Mouse (Mus musculus) midbrain, embryonic 16.5 days (tissue): ENCODE measurements at regions not wholly inside any gene's neighbourhood (a gene's known extent, or its start where the extent isn't known, plus 50 kb on each side); places are given as distances from the start of the nearest gene placed in this dataset.

ENCODE experiments used
- ATAC-seq: fragments of 200-750 bp; cut with Nextera tagmentation; 2 replicates; pipeline ENCODE4 v1.8.0; 2017; ENCODE audit warnings: moderate TSS enrichment
- H3K27ac ChIP-seq: fragments of 300-500 bp; sonication (generic); 2 replicates; pipeline ENCODE4 v1.5.1; 2014; ENCODE audit warnings: mild to moderate bottlenecking, low read length, mixed read lengths
- H3K27me3 ChIP-seq: fragments of 300-500 bp; sonication (generic); 2 replicates; pipeline ENCODE4 v1.6.1; 2014; ENCODE audit warnings: low read depth, low read length, mixed read lengths; ENCODE audit not compliant: control insufficient read depth, insufficient read depth
- H3K36me3 ChIP-seq: fragments of 300-500 bp; sonication (generic); 2 replicates; pipeline ENCODE4 v1.6.1; 2014; ENCODE audit warnings: mild to moderate bottlenecking, low read length, moderate library complexity, mixed read lengths; ENCODE audit not compliant: control insufficient read depth, insufficient read depth
- H3K4me1 ChIP-seq: fragments of 300-500 bp; sonication (generic); 2 replicates; pipeline ENCODE4 v1.6.1; 2014; ENCODE audit warnings: mild to moderate bottlenecking, low read length, mixed read lengths; ENCODE audit not compliant: control insufficient read depth, insufficient read depth
- H3K4me2 ChIP-seq: fragments of 300-500 bp; sonication (generic); 2 replicates; pipeline ENCODE4 v1.6.1; 2014; ENCODE audit warnings: mild to moderate bottlenecking, low read length, mixed read lengths
- H3K4me3 ChIP-seq: fragments of 300-500 bp; sonication (generic); 2 replicates; pipeline ENCODE4 v1.5.1; 2014; ENCODE audit warnings: low read depth, mild to moderate bottlenecking, low read length, moderate library complexity, mixed read lengths
- H3K9ac ChIP-seq: fragments of 300-500 bp; sonication (generic); 2 replicates; pipeline ENCODE4 v1.6.1; 2014; ENCODE audit warnings: low read depth, low read length, mixed read lengths
- H3K9me3 ChIP-seq: fragments of 300-500 bp; sonication (generic); replicated peaks from 2 replicates; pipeline ENCODE4 v1.6.1; 2014; ENCODE audit warnings: mild to moderate bottlenecking, low read length, mixed read lengths; ENCODE audit not compliant: control insufficient read depth, poor library complexity, severe bottlenecking
- WGBS: fragments of 180-500 bp; shearing (Covaris S2); extraction: QIAGEN DNeasy Blood & Tissue Kit; methylation state at CpG from one replicate; pipeline ENCODE4 v1.1.7; 2014; 5-methylcytosine and 5-hydroxymethylcytosine counted together

GRCm38 (mm10) chr8:116264078-116264477, 240.7 kb upstream of the Dynlrb2 start:
- Histone ChIP-seq H3K9ac (no peak overlapping the region), H3K4me3 (no peak overlapping the region), H3K9me3 (no peaks in the 10 kb centered on the region), H3K4me1 (no peaks in the 10 kb centered on the region), H3K27me3 (no peaks in the 10 kb centered on the region), H3K36me3 (no peaks in the 10 kb centered on the region), H3K4me2 (no peak overlapping the region), H3K27ac (no peak overlapping the region)
- no peak for ATAC-seq
- WGBS: 93% methylated on average over 3 of the region's 3 CpGs

GRCm38 (mm10) chr8:116261286-116261685, 243.5 kb upstream of the Dynlrb2 start:
- H3K27ac ChIP-seq: no peak overlapping the region
- no peak for ATAC-seq
- no peak overlapping the region for H3K4me3 ChIP-seq
- no peaks in the 10 kb centered on the region for H3K4me1 ChIP-seq
- WGBS: 43% methylated on average over 2 of the region's 2 CpGs
- H3K9ac ChIP-seq: no peak overlapping the region
- H3K36me3 ChIP-seq: no peaks in the 10 kb centered on the region
- no peak overlapping the region for H3K4me2 ChIP-seq
- H3K27me3 ChIP-seq: no peaks in the 10 kb centered on the region
- no peaks in the 10 kb centered on the region for H3K9me3 ChIP-seq

- no peak overlapping the region for H3K9ac ChIP-seq
- H3K27me3 ChIP-seq: no peaks in the 10 kb centered on the region
- H3K4me1 ChIP-seq: no peaks in the 10 kb centered on the region
- no peak overlapping the region for H3K27ac ChIP-seq
- no peaks in the 10 kb centered on the region for H3K9me3 ChIP-seq
- 84% methylated on average over 5 of the region's 5 CpGs for WGBS
- H3K36me3 ChIP-seq: no peaks in the 10 kb centered on the region
- no peak overlapping the region for H3K4me2 ChIP-seq
- no peak for ATAC-seq
- H3K4me3 ChIP-seq: no peak overlapping the region
Observed at GRCm38 (mm10) chr8:116255398-116255797, 249.4 kb upstream of the Dynlrb2 start.

- no peaks in the 10 kb centered on the region for H3K9me3 ChIP-seq
- no peak overlapping the region for H3K9ac ChIP-seq
Observed at GRCm38 (mm10) chr8:116252455-116253216, 252.1 kb upstream of the Dynlrb2 start.

GRCm38 (mm10) chr8:116248398-116248797, 256.4 kb upstream of the Dynlrb2 start:
- Histone ChIP-seq H3K27me3 (no peaks in the 10 kb centered on the region), H3K36me3 (no peaks in the 10 kb centered on the region), H3K4me1 (no peaks in the 10 kb centered on the region; the same call in 1 of the 2 replicates), H3K4me3 (no peak overlapping the region), H3K9me3 (no peaks in the 10 kb centered on the region), H3K9ac (no peak overlapping the region), H3K27ac (no peak overlapping the region), H3K4me2 (no peak overlapping the region)
- no peak for ATAC-seq
- WGBS: 82% methylated on average over 1 of the region's 1 CpGs

More at GRCm38 (mm10) chr8:116252455-116253216, 252.1 kb upstream of the Dynlrb2 start:
- Histone ChIP-seq H3K27me3 (no peaks in the 10 kb centered on the region), H3K27ac (no peak overlapping the region), H3K4me2 (no peak overlapping the region), H3K36me3 (no peaks in the 10 kb centered on the region), H3K4me1 (no peaks in the 10 kb centered on the region), H3K4me3 (no peak overlapping the region)
- 71% methylated on average over 7 of the region's 7 CpGs for WGBS
- ATAC-seq: no peak

- ATAC-seq: no peak
- H3K9me3 ChIP-seq: no peaks in the 10 kb centered on the region
- no peak overlapping the region for H3K4me3 ChIP-seq
- H3K27me3 ChIP-seq: no peaks in the 10 kb centered on the region
- no peak overlapping the region for H3K9ac ChIP-seq
- H3K4me1 ChIP-seq: peaks cover 2% of the 10 kb centered on the region; the same call in 1 of the 2 replicates
- no peak overlapping the region for H3K4me2 ChIP-seq
- WGBS: 58% methylated on average over 8 of the region's 8 CpGs
- H3K27ac ChIP-seq: no peak overlapping the region
- no peaks in the 10 kb centered on the region for H3K36me3 ChIP-seq
Observed at GRCm38 (mm10) chr8:116243493-116243892, 261.3 kb upstream of the Dynlrb2 start.

- H3K9me3 ChIP-seq: no peaks in the 10 kb centered on the region
- H3K4me3 ChIP-seq: no peak overlapping the region
- H3K9ac ChIP-seq: no peak overlapping the region
- no peaks in the 10 kb centered on the region for H3K27me3 ChIP-seq
- H3K36me3 ChIP-seq: no peaks in the 10 kb centered on the region
- H3K4me1 ChIP-seq: peaks cover 2% of the 10 kb centered on the region; the same call in 1 of the 2 replicates
- no peak overlapping the region for H3K27ac ChIP-seq
- 83% methylated on average over 5 of the region's 5 CpGs for WGBS
- ATAC-seq: no peak
- H3K4me2 ChIP-seq: no peak overlapping the region
Observed at GRCm38 (mm10) chr8:116242972-116243371, 261.8 kb upstream of the Dynlrb2 start.

- H3K4me3 ChIP-seq: no peak overlapping the region
- peaks cover 2% of the 10 kb centered on the region; the same call in 1 of the 2 replicates for H3K4me1 ChIP-seq
- H3K36me3 ChIP-seq: no peaks in the 10 kb centered on the region
- no peak for ATAC-seq
- WGBS: 88% methylated on average over 5 of the region's 5 CpGs
- H3K27me3 ChIP-seq: no peaks in the 10 kb centered on the region
- H3K4me2 ChIP-seq: no peak overlapping the region
- no peak overlapping the region for H3K27ac ChIP-seq
- no peaks in the 10 kb centered on the region for H3K9me3 ChIP-seq
- H3K9ac ChIP-seq: no peak overlapping the region
Observed at GRCm38 (mm10) chr8:116241987-116242242, 262.9 kb upstream of the Dynlrb2 start.

- Histone ChIP-seq H3K4me2 (no peak overlapping the region), H3K9ac (no peak overlapping the region), H3K27me3 (no peaks in the 10 kb centered on the region), H3K4me1 (peaks cover 2% of the 10 kb centered on the region; the same call in 1 of the 2 replicates), H3K36me3 (no peaks in the 10 kb centered on the region), H3K27ac (no peak overlapping the region), H3K4me3 (no peak overlapping the region), H3K9me3 (no peaks in the 10 kb centered on the region)
- no peak for ATAC-seq
- 56% methylated on average over 11 of the region's 11 CpGs for WGBS
Observed at GRCm38 (mm10) chr8:116241146-116241986, 263.4 kb upstream of the Dynlrb2 start.
